Mouse (Mus musculus) adrenal gland (tissue): ENCODE data around the gene Tm7sf2.

Source experiments
- intact Hi-C: fragments of 180-260 bp; cut with DNase I; formaldehyde crosslinking; loops from one replicate; pipeline ENCODE4 v1.15.1; 2025
- long read RNA-seq, 2 experiments: library from polyadenylated mRNA; unstranded; transcript quantifications; one replicate each; pipeline ENCODE4 v2.0.0; 2020; ENCODE audit warnings: borderline replicate concordance in 1 of 2; ENCODE audit not compliant: insufficient replicate concordance in 1 of 2

The Tm7sf2 gene
- long read RNA-seq, experiment 1, partial matches to known transcripts: 1 of 2 reads
- long read RNA-seq, experiment 1, other reads (novel, unspliced or antisense): 1 of 2 reads
- long read RNA-seq, experiment 2, transcript Tm7sf2-201 (10 exons, 1,471 nt): major isoform, 9 of 11 reads
- long read RNA-seq, experiment 2, partial matches to known transcripts: 1 of 11 reads
- long read RNA-seq, experiment 2, other reads (novel, unspliced or antisense): 1 of 11 reads

DNA sequence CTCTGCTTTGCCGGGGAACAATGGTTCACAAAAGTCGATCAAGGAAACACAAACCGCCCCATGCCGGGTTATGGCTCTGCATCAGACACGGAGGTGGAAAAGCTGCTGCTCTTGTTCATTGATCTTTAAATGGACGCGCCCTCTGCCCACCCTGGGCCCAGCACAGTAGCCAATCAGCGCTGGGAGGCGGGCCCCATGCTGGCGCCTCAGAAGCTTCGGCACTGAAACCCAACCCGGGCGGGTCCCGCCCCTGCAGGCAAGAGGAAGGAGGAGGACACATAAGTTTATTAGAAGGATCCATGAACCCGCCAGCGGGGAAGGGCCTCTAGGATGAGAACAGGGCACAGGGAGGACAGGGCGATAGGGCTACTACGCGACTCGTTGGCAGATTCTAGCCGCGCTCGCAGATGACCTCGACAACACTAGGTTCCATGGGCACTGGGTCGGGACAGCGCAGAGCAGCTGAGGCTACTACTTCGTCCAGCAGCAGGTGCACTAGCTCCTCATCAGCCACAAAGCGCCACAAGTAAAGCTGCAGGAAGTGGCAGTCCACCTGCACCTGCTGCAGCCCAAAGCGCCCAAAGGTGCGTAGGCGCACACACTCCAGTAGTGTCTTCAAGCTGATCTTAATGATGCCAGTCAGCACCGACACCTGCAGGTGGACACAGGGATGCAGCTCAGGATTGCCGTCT lies at the start of gene Tm7sf2:
Gene Tm7sf2, minus strand, starts transcription at position 650 of the 692 bp plus-strand sequence.
- intact Hi-C loops: no loop called here

DNA sequence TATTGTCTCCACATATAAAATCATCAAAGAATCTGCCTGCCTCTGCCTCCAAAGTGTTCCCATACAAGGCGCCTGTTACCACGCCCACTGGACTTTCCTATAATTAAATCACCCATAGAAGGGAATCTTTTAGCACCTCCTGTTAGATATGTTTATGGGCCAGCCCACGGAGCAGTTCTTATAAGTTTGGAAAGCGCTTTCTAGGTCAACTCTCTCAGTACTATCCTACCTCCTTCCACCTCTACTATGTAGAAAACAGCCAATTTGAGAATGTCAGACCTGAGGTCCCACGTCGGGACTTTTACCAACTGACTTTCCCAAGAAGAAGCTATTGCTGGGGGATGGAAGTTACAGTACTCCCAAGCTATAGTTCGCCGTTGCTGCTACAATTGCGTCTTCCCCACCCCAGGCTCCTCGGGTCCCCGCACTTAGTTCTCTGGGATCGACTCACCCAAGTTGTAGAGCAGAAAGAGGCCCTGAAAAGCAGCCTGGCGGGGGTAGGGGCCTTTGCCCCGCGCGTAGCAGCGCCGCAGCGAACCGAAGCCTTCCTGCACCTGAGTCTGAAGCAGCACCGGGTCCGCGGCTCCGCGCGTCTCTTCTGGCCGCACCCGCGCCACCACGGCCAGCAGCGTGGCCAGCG lies 49.3 kb upstream of the Tm7sf2 start:
- intact Hi-C loops: no loop called here

DNA sequence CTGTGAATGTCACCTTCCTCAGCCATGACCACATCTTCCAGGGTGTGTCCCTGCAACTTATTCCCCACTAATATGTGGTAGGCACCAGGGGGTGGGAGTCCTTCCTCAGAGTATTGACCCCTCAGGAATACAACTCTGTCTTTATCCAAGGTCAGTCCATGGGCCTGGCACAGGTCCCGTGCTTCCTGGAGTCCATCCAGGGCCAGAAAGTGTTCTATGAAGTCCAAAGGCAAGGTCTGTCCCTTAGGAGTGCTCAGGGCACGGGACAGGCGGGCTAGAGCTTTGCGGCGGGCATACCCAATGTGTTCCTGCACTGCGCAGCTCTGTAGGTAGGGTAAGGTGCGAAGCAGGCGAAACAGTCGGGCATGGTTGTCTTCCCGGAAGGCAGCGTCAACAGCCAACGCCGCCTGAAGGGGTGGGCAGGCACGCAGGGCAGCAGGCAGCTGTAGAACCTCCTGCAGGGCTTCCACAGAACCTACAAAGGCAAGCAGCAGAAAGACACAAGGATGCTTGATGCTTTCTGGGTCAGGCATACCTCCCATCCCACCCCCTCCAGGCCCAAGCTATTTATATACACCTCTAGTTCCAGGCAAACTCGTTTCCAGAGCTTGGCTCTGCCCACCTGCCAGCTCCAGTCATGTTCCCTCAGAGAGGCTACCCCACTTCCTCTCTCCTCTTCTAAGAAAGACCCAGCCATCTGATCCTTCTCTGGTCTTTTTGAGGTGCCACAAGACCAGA lies 48.1 kb upstream of the Tm7sf2 start:
- intact Hi-C loops: no loop called here

DNA sequence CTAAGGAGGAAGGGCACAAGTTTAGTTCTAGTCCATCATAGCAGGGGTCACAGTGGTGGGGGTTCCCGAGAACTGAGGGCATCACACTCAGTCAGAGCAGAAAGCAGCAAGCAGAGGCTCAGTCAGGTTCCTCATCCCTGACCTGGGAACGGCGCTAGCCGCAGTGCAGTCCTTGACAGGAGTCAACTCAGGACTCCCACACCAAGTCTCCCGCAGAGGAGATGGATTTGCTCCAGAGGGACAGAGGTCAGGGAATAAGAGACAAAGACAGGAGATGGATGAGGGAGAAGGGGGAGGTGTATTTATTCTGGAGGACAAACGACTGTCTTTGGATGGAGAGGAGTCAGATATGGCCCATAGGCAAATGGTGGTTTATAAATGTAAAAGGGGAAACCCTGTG lies 44.9 kb upstream of the Tm7sf2 start:
- intact Hi-C loops: no loop called here

DNA sequence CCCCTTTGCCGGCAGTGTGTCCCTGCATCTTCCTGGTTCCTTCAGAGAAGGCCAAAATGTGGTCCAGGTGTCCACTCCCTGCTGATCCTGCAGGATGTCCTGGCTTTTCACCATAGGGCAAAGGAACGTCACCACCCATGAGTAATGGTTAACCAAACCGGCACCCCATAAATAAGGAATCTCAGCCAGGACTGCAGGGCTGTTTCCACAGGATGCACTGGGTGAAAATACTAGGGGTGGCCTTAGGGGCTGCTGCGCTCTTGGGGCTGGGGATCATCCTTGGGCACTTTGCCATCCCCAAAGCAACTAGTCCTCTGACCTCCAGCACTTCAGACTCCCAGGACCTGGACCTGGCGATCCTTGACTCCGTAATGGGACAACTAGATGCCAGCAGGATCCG lies 37.4 kb upstream of the Tm7sf2 start, which contains the start of gene Naaladl1:
Gene Naaladl1, plus strand, starts transcription at position 197 of the 400 bp plus-strand sequence.
- intact Hi-C loops: no loop called here

DNA sequence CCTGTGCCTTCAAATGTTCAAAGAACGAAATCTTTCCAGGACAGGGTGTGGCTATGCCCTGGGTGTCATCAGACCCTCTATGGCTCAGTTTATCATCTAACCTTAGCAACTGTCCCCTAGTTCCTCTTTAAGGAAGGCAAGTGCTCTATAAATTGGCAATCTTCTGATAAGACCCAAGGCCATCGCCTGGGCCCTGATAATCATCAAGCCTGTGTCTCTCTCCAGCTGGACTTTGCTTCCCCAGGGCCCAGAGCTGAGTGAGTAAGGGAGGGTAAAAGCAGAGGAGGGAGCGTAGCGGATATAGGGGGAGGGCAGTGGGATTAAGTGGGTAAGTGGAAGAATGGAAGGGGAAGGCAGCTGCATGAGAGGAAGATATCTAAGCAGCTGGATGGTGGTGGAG lies 36.3 kb upstream of the Tm7sf2 start:
- intact Hi-C loops: no loop called here

DNA sequence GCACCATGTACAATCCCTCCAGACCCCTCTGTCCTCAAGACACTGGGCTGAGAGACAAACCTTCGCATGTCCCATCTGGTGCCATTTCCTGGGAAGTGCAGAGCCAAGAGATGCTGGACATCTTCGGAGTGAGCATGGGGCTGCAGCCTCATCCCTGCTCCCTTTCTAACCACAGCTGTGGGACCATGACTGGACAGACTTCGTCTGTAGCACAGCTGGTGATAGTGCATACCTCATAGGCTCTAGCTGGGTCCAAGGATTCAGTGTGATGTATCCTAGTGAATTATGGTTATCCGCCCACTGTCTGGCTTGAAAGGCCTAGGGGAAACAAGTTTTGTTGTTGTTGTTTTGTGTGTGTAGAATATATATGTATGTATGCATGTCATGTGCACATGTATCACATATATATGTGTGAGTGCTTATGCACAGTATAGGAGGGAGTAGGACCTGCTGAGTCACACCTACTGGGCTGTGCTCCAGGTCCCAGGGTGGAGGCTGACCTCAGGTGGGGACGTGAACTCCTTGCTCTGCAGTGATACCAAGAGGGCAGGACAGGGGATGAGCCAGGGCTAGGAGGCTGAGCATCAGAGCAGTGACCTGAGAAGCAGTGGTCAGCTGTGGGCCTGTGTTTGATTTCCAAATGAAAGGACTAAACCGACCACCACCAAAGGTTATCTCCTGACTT lies 34.1 kb upstream of the Tm7sf2 start:
- intact Hi-C loops: no loop called here

DNA sequence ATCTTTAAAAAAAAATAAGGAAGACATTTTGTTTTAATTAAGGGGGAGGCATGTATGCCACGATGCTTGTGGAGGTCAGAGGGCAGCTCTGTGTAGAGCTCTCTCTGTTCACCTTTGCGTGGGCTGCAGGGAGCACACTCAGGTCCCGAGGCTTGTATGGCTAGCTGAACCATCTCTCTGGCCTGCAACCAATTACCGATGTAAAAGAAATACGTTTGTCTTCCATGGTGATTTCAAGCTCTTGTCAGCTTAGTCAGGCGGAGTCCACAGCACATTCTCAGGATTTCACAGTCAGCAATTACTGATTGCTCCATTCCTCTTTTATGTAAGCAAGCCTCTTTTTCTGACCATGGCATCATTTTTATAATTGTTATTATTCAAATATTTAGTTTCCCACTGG lies 33.0 kb upstream of the Tm7sf2 start:
- intact Hi-C loops: no loop called here

DNA sequence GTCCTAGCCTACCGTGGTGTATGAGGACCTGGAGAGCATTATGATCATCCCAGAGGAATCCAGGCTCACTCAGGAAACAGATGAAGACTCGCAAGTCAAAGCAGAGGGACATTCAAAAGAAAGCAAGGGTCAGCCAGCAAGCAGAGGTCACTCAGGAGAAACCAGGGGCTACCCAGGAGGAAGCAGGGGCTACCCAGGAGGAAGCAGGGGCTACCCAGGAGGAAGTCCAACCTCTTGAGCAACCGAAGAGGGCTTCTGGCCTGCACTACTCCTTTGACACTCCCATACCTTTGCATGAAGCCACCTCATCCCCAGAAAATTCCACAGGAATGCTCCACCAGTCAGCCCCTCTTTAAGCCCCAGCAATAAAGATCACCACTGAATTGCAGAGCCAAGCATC lies 29.7 kb upstream of the Tm7sf2 start:
- intact Hi-C loops: no loop called here

DNA sequence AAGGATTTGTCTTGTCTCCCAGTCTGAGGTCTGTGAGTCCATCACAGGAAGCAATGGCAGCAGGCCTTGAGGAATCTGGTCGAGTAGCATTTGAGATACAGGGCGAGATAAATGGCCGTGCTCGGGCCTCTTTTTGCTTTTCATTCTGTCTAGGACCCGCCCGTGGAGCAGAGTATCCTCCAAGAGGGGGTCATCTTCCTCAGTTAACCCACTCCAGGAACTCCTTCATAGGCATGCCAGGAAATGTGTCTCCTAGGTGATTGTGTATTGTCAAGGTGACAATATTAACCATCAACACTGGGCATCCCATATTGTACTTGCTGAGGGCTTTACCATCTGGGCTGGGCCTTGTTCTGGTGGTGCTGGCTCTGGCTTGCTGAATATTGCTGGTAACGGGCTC lies 25.9 kb upstream of the Tm7sf2 start, which contains the start of gene AC131692.1:
Gene AC131692.1, plus strand, starts transcription at position 301 of the 400 bp plus-strand sequence.
- intact Hi-C loops: no loop called here

DNA sequence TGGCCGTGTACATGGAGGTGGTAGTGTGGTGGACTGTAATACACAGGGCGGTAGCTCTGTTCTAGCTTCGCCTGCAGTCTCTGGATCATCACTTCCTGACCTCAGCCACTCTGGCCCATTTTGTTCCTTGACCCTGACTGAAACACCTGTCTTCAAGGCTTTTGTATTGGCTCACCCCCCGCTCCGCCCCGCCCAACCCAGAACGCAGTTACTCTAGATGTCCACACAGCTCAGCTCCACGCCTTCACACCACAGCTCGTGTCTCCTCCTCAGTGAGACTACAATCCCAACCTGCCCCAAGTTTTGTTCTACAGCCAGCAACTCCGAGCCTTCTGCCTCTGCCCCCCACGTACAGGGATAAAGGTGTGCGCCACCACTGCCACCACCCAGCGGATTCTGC lies 20.7 kb upstream of the Tm7sf2 start:
- intact Hi-C loops: loop anchor here (5.0 kb wide), 1 partner anchor 33 kb away; no protein-coding TSS in a partner anchor

DNA sequence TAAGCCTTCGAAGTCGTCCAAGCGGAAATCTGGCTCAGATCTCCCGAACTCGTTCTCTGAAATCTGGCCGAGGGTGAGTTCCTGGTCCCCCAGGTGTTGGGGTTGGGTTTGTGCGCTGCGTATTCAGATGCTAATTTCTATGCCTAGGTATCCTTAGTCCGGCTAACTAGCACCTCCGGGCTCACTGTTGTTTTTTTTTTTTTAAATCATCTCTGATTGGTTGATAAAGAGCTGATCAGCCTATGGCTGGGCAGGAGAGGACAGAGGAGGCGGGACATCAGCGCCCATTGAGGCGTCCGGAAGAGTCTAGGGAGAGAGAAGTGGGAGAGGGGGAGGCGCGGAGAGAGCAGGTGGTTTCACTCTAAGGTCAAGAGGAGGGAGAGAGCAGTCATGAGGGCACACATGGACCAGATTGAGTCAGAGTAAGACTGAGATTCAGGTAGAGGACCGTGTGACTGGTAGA lies 17.3 kb upstream of the Tm7sf2 start:
- intact Hi-C loops: loop anchor here (5.0 kb wide), 1 partner anchor 37 kb away; no protein-coding TSS in a partner anchor

DNA sequence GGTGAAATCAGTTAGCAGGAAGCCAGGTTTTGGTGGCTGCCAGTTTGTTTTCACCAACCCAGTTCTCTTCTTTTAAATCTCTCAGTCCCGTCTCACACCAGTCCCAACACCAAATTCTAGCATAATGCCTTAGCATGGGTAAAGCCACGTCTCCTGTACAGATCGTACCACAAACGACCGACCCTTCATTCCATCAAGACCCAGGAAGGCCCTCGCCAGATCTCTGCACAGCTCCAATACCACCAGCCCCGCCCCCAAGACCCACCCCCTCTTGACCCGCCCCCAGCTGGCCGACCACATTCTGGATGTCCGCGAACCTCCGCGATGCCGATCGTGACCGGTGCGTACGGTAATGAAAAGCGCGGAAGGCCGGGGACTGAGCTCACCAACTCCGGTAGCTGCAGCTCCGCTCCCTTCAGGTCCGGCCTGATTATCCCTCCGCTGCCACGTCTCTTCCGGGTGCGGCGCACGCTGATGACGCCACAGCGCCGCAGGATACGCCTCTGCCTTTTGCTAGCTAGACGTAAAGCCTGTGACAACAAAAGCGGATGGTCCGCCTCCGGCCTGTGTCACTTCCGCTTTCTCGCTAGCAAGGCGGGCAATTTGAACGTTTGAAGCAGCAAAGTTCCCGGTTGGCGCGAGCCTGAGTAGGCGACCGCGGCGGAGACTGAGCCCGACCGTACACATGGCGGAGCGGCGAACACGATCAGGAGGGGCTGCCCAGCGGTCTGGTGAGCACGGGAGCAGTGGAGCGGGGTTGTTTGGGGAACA lies 16.5 kb upstream of the Tm7sf2 start, which contains the start of the genes Zfpl1 and Cdca5:
Gene Zfpl1, minus strand, starts transcription at position 479 of the 771 bp plus-strand sequence.
Gene Cdca5, plus strand, starts transcription at position 506 of the 771 bp plus-strand sequence.
- intact Hi-C loops: loop anchor here (5.0 kb wide), 1 partner anchor 38 kb away; no protein-coding TSS in a partner anchor

DNA sequence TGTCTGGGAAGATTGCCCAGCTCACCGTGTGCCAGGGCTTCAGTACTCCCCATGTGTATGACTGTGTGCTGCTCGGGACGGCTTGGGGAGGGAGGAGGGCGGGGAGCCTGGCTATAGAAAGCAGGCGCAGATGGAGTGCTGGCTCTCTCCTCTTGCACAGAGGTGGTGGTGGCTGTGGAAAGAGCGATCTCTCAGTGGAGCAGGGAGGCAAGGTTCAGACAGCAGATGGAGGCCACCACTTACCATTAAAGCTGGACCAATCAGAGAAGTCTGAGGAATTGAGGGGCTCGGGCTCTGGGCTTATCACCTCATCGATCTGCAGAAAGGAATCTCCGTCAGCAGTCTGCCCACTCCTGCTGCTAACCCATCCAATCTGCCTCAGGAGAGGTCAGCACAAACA lies 14.0 kb upstream of the Tm7sf2 start, which contains the start of gene Gm28374:
Gene Gm28374, minus strand, starts transcription at position 101 of the 400 bp plus-strand sequence.
- intact Hi-C loops: no loop called here

DNA sequence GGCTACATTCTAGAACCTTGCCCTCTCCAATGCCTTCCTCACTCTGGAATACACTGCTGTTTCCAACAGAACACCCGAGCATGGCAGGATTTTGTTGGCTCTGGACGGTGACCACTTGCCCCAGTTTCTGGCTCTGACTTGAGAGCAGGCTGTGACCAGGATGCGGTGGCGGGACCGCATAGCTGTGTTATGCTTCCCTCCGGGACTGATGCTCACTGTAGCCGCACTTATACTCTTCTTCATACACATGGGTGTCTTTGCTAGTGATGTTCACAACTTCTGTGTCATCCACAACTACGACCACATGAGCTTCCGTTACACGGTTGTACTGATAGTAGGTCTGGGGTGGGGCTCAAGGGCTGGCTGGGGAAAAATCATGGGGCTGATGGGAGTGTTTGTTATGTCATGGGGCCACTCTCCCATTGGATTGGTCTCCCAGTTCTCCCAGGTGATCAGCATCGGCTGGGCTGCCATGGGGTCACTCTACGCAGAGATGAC lies 11.9 kb upstream of the Tm7sf2 start, which contains the start of gene Tmem262:
Gene Tmem262, plus strand, starts transcription at position 51 of the 498 bp plus-strand sequence.
- intact Hi-C loops: no loop called here

DNA sequence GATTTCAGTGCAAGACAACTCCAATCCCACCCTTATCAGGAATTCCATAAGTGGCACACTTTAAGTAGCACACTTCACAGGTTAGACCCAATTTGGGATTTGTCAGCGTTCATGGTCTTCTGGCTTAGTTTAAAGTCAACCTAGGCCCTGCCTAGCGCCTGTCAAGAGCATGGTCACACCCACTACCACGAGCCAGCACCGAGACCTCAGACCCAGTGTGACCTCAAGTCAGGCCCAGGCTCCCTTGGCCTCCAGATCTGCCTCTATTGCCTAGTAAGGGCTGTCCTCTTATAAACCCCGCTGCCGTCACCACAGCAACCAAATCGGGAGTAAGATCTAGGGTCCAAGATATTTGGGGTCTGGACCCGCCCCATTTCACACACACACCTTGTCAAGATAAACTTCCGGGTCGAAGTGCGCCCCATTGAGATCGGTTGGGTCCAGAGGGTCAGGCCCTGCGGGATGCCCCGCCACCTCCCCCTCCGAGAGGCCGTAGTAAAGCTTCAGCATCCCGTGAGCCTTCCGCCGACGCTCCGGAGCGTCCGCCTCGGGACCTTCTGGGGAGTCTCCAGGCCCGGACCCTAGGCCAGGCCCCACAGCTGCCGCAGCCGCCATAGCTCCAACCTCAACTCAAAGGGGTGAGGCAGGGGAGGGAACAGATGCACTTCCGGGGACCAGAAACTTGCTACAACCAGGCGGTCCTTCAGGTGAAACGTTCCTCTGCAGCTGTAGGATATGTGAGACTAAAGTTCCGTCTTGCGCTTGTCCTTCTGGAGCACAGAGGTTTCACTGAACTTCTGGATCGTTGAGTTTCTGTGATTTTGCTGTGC lies 8.6 kb upstream of the Tm7sf2 start, which contains the start of gene Vps51:
Gene Vps51, minus strand, starts transcription at position 668 of the 830 bp plus-strand sequence.
- intact Hi-C loops: no loop called here

DNA sequence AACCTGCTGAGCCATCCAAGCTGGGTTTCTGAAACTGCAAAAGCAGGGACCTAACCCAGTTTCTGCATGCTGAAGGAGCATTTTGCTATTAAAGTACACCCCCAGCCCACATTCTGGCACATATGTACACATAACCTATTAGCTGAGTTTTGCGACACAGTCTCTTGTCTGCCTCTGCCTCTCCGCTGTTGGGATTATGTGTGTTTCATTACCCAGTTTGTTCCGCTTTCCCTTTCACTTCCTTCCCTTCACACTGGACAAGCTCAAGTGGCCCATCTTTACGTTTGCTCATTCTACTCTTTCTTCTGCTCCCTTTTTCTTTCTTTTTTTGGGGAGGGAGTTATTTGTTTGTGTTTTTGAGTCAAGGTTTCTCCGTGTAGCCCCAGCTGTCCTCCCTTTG lies 5.7 kb upstream of the Tm7sf2 start:
- intact Hi-C loops: no loop called here

DNA sequence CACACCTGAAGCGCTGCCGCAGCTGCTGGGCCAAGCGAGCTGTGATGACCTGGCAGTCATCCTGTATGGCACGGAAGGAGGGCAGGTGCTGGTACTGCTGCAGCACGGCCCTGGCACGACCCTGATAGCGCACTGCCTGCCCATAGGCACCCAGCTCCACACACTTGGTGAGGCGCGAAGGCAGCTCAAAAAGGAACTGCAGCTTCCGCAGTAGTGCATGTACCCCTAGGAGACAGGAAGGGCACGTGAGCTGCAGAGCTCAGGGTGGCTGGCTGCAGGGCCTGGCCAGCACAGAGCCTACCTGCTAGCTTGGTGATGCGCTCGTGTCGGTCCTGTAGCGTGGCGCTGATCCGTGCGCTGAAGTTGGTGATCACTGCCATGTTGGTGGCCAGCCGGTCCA lies 3.1 kb upstream of the Tm7sf2 start:
- intact Hi-C loops: no loop called here
